Comparison of ENCODE assay signal across 15 mouse cellular contexts in the genomic region with DNA sequence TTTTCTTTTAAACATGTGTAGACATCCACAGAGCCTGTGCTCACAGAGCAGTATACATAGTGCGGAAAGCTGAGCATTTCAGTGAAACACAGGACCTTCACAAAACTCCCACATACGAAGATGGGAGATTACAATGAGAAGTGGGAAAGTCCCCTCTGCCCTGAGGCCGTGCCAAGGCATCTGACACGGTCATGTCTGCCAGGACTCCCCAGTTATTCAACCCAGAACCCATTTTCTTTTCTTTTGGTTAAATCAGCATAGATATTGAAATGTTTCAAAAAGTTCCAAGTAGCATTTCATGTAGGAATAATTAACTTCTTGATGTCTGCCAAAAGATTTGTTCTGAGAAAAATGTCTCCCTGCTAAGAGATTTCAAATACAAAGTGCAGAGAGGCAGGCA. TPM values are rescaled to one million over a fixed set of nuclear protein-coding genes. Genes with fewer than 3 reads are reported as not detected.
A peak's percentile ranks its signal among the peaks of the same experiment; 100 is the strongest.
DNase-seq lines count a peak whose midpoint lies in the region; ATAC-seq and TF ChIP-seq lines count a peak whose summit lies in the region.
"Had no signal": no experiment of that assay in that cellular context is flagged by ENCODE, and none has a peak within 500 bp of the region (broad histone marks: within the 10 kb centered on the region; RNA-seq: fewer than 3 reads in every experiment).

No protein-coding gene starts in this region.

- DNase-seq in embryonic facial prominence, embryonic 14.5 days (ENCODE audit: low spot score): no peak
- no peak for DNase-seq in embryonic facial prominence, embryonic 10.5 days (ENCODE audit: low spot score)
- no peak for DNase-seq in heart, embryonic 10.5 days (ENCODE audit: low spot score)
- no peak for DNase-seq in layer of hippocampus, adult 2 months (ENCODE audit: low spot score in 2 of 2)
- no peak for DNase-seq in layer of hippocampus, postnatal 25 days (ENCODE audit: extremely low spot score in 1 of 2, low spot score in 1 of 2)
- DNase-seq: adrenal gland, postnatal 25 days; gastrocnemius, postnatal 25 days; right cerebral cortex, postnatal 25 days; thymus, postnatal 25 days had no signal

- H3K4me3 ChIP-seq in embryonic facial prominence, embryonic 14.5 days (ENCODE audit: low read depth, low read length): no peak overlapping the region
- no peak overlapping the region for H3K4me3 ChIP-seq in embryonic facial prominence, embryonic 10.5 days
- no peak overlapping the region for H3K4me3 ChIP-seq in heart, embryonic 16.5 days (ENCODE audit: low read length)
- H3K4me3 ChIP-seq in heart, embryonic 10.5 days: no peak overlapping the region
- no peak overlapping the region for H3K4me3 ChIP-seq in layer of hippocampus, adult 2 months
- H3K4me3 ChIP-seq: limb, embryonic 15.5 days; midbrain, embryonic 12.5 days had no signal

- no peak for ATAC-seq in embryonic facial prominence, embryonic 14.5 days (ENCODE audit: low read depth)
- ATAC-seq in heart, embryonic 16.5 days (replicated peaks; ENCODE audit: extremely low read depth, insufficient read depth, low FRiP score): no peak
- ATAC-seq in CD4-positive, CD25-positive, alpha-beta regulatory T cell, adult 4 months: peak; percentile 51
- ATAC-seq: intestine, embryonic 16.5 days had no signal

- WGBS in embryonic facial prominence, embryonic 14.5 days: 46% methylated on average over 4 of the region's 4 CpGs
- 75% methylated on average over 4 of the region's 4 CpGs for WGBS in embryonic facial prominence, embryonic 10.5 days
- WGBS in heart, embryonic 16.5 days: 27% methylated on average over 4 of the region's 4 CpGs
- WGBS in heart, embryonic 10.5 days: 78% methylated on average over 4 of the region's 4 CpGs

- H3K4me1 ChIP-seq in embryonic facial prominence, embryonic 14.5 days (ENCODE audit: control insufficient read depth, insufficient read depth, low read length): peaks cover 38% of the 10 kb centered on the region
- peaks cover 14% of the 10 kb centered on the region for H3K4me1 ChIP-seq in embryonic facial prominence, embryonic 10.5 days
- peaks cover 64% of the 10 kb centered on the region for H3K4me1 ChIP-seq in heart, embryonic 16.5 days (ENCODE audit: control insufficient read depth, insufficient read depth, low read length)
- H3K4me1 ChIP-seq in heart, embryonic 10.5 days: peaks cover 57% of the 10 kb centered on the region

- no peaks in the 10 kb centered on the region for H3K27me3 ChIP-seq in embryonic facial prominence, embryonic 14.5 days (replicated peaks; ENCODE audit: control insufficient read depth, insufficient read depth, low read length)
- no peaks in the 10 kb centered on the region for H3K27me3 ChIP-seq in embryonic facial prominence, embryonic 10.5 days (replicated peaks; ENCODE audit: low read depth, poor library complexity, severe bottlenecking)
- H3K27me3 ChIP-seq in heart, embryonic 16.5 days (ENCODE audit: control insufficient read depth, insufficient read depth, low read length): no peaks in the 10 kb centered on the region
- no peaks in the 10 kb centered on the region for H3K27me3 ChIP-seq in heart, embryonic 10.5 days (ENCODE audit: insufficient read depth, poor library complexity, severe bottlenecking)
- H3K27me3 ChIP-seq: limb, embryonic 15.5 days; midbrain, embryonic 12.5 days had no signal

- H3K36me3 ChIP-seq in embryonic facial prominence, embryonic 14.5 days (ENCODE audit: control insufficient read depth, insufficient read depth, low read length): no peaks in the 10 kb centered on the region
- H3K36me3 ChIP-seq in embryonic facial prominence, embryonic 10.5 days (replicated peaks): no peaks in the 10 kb centered on the region
- H3K36me3 ChIP-seq in heart, embryonic 16.5 days (ENCODE audit: control insufficient read depth, insufficient read depth): no peaks in the 10 kb centered on the region
- H3K36me3 ChIP-seq in heart, embryonic 10.5 days: no peaks in the 10 kb centered on the region
- H3K36me3 ChIP-seq: limb, embryonic 15.5 days; midbrain, embryonic 12.5 days had no signal

- H3K9me3 ChIP-seq in embryonic facial prominence, embryonic 14.5 days (ENCODE audit: control insufficient read depth, low read length): no peaks in the 10 kb centered on the region
- H3K9me3 ChIP-seq in embryonic facial prominence, embryonic 10.5 days: no peaks in the 10 kb centered on the region
- no peaks in the 10 kb centered on the region for H3K9me3 ChIP-seq in heart, embryonic 16.5 days (replicated peaks; ENCODE audit: control insufficient read depth, low read length)
- no peaks in the 10 kb centered on the region for H3K9me3 ChIP-seq in heart, embryonic 10.5 days
- H3K9me3 ChIP-seq: limb, embryonic 15.5 days; midbrain, embryonic 12.5 days had no signal

- H3K9ac ChIP-seq in embryonic facial prominence, embryonic 14.5 days (ENCODE audit: low read depth, low read length): no peak overlapping the region
- no peak overlapping the region; the same call in 1 of the 2 replicates for H3K9ac ChIP-seq in heart, embryonic 16.5 days (ENCODE audit: low read length)
- H3K9ac ChIP-seq: limb, embryonic 15.5 days; midbrain, embryonic 12.5 days had no signal

- 0 out of 2 replicates have a peak overlapping the region, but pooled peaks have one; percentile 6 for H3K27ac ChIP-seq in embryonic facial prominence, embryonic 14.5 days (replicated peaks; ENCODE audit: low read depth, low read length)
- no peak overlapping the region for H3K27ac ChIP-seq in embryonic facial prominence, embryonic 10.5 days (replicated peaks)
- H3K27ac ChIP-seq in heart, embryonic 16.5 days (ENCODE audit: low read length): peak overlapping the region; percentile 56
- no peak overlapping the region; the same call in 1 of the 2 replicates for H3K27ac ChIP-seq in heart, embryonic 10.5 days
- peak overlapping the region; percentile 20; the same call in 1 of the 2 replicates for H3K27ac ChIP-seq in layer of hippocampus, adult 2 months
- H3K27ac ChIP-seq: limb, embryonic 15.5 days; macrophage; midbrain, embryonic 12.5 days had no signal

- H3K4me2 ChIP-seq in embryonic facial prominence, embryonic 14.5 days (ENCODE audit: low read depth, low read length): no peak overlapping the region
- H3K4me2 ChIP-seq in heart, embryonic 16.5 days (ENCODE audit: low read depth, low read length): peak overlapping the region; percentile 14; the same call in 1 of the 2 replicates
- H3K4me2 ChIP-seq: limb, embryonic 15.5 days; midbrain, embryonic 12.5 days had no signal

- TF ChIP-seq CTCF in layer of hippocampus, adult 2 months (conservative IDR thresholded peaks at IDR 0.05): no peak

RNA-seq across cellular contexts. Expression of gene Gab1, which starts 45.9 kb away (rescaled TPM):
- polyA plus RNA-seq in embryonic facial prominence, embryonic 14.5 days (2014; fragmentation: Nextera tagmentation; extraction: Ambion mirVana): 30.3 and 34.8 TPM in 2 replicates
- 14.5 and 15.0 TPM in 2 replicates for polyA plus RNA-seq in embryonic facial prominence, embryonic 10.5 days (2016; fragmentation: Nextera tagmentation; extraction: Ambion mirVana)
- 30.4 and 32.3 TPM in 2 replicates for polyA plus RNA-seq in heart, embryonic 16.5 days (2015; fragmentation: Nextera tagmentation; extraction: Ambion mirVana)
- polyA plus RNA-seq in heart, embryonic 10.5 days (2016; fragmentation: Nextera tagmentation; extraction: Ambion mirVana): 24.8 and 37.6 TPM in 2 replicates
- total RNA-seq in layer of hippocampus, adult 2 months (2021): 10 to 100 TPM; 14.8 to 17.5 TPM
- 10 to 100 TPM; 20.0 to 23.0 TPM for total RNA-seq in layer of hippocampus, postnatal 25 days (2021)
- polyA plus RNA-seq in CD4-positive, CD25-positive, alpha-beta regulatory T cell, adult 4 months (2017; shearing (Covaris generic)): not detected

Comparison
In these comparisons a context has a peak if more than half of its experiments do, and no peak if none do; other contexts are left out.
1. H3K27ac ChIP-seq: peak in embryonic facial prominence, embryonic 14.5 days (single experiment), heart, embryonic 16.5 days (single experiment) and layer of hippocampus, adult 2 months (single experiment); none in embryonic facial prominence, embryonic 10.5 days (single experiment) and heart, embryonic 10.5 days (single experiment).
2. RNA of gene Gab1, which starts 45.9 kb away (polyA plus RNA-seq): 30.4 to 32.3 TPM in heart, embryonic 16.5 days, 30.3 to 34.8 TPM in embryonic facial prominence, embryonic 14.5 days, 24.8 to 37.6 TPM in heart, embryonic 10.5 days and 14.5 to 15.0 TPM in embryonic facial prominence, embryonic 10.5 days; not detected in CD4-positive, CD25-positive, alpha-beta regulatory T cell, adult 4 months; every median in the first group is over 10 times any median in the second.